Mouse (Mus musculus): ENCODE data around the gene Kynu.

The Kynu gene

DNA sequence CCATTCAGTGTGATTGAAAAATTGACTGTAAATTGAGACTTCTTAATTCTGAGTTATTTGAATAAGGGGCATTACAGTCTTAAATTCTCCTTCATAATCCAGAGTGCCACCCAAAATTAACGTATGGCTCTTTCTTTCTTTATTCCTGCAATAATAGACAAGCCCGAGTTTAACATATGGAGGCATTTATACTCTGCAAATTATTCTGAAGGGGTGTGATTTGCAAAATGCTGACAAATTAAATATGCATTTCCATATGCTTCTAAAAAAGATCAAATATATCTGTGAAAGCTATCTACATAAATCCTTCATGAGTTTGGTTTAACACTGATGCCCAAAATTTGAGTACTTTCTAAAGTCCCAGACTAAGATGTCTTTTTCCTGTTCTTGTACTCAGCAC is 91.8 kb downstream of the Kynu start:
- DNase-seq (ENCODE audit: low read depth in 1 of 2, low spot score in 2 of 2), result no peak

DNA sequence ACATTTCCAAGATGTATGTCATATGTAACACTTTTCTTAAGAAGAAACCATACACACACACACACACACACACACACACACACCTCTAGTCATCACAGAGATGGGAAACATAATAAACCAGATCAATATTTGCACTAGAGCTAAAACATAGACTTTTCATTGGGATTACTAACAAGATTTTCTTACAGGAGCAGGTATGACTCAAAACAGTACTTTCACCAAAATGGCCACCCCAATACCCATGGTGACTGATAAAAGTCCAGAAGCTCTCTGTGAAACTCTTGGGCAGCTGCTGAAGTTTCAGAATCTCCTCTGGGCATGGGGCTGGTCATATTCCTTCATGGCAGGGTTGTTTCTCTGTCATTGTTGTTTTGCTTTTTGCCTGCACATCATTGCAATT is 114.5 kb downstream of the Kynu start:
- DNase-seq (ENCODE audit: low read depth in 1 of 2, low spot score in 2 of 2), result no peak

- peak; percentile 22 to 31 for DNase-seq (ENCODE audit: low read depth in 1 of 2, low spot score in 2 of 2)
Measured at GRCm38 (mm10) chr2:43673619-43674018, 118.5 kb downstream of the Kynu start.

- DNase-seq (ENCODE audit: low read depth in 1 of 2, low spot score in 2 of 2), result no peak
Measured at GRCm38 (mm10) chr2:43674098-43674497, 119.0 kb downstream of the Kynu start.

- DNase-seq (ENCODE audit: low read depth in 1 of 2, low spot score in 2 of 2), result no peak
Measured at GRCm38 (mm10) chr2:43675277-43675676, 120.1 kb downstream of the Kynu start.

DNA sequence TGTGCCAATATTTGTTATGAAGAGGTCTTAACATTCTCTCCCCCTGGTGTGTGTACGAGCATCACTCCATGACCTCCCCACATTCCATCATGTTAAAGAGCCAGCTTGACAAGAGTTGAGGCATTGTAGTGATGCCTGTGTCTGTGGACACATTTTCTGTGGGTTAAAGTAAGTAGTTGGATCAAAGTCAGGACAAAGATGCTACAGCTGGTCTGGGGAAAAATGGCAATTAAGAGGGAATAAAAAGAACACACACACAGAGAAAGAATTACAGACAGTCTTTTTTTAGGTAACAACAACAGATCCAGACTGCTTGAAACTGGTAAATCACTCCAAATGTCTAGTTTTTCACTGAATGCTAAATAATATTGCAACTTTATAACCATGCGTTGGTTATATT is 135.3 kb downstream of the Kynu start:
- DNase-seq (ENCODE audit: low read depth in 1 of 2, low spot score in 2 of 2), result no peak

GRCm38 (mm10) chr2:43691290-43691689 is 136.2 kb downstream of the Kynu start:
- DNase-seq (ENCODE audit: low read depth in 1 of 2, low spot score in 2 of 2), result no peak

- DNase-seq (ENCODE audit: low read depth in 1 of 2, low spot score in 2 of 2), result no peak
Measured at GRCm38 (mm10) chr2:43695635-43696034, 140.5 kb downstream of the Kynu start.

DNA sequence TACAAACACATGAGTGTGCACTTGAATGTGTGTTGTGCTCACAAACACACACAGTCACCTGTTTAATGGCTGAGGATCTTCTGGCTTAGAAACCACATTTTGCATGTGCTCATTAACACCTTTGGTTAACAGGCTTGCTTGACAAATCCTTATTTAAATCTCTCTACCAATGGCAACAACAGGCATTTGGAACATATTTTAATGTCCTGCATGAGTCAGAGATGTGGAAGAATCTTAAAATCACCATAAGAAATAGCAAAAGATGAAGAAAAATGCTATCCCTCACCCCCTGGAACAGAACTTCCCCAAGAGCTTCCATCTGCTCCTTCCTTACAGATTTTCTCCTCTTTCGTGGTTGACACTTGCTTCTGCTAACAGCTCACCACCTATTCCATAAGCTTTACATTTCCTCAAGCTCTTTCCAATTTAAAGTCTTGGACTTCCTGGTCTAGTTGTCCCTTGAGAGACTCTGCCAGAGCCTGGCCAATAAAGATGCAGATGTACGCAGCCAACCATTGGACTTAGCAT is 157.5 kb downstream of the Kynu start:
- no peak for DNase-seq (ENCODE audit: low read depth in 1 of 2, low spot score in 2 of 2)

- DNase-seq (ENCODE audit: low read depth in 1 of 2, low spot score in 2 of 2), result peak; percentile 17 to 33
Measured at GRCm38 (mm10) chr2:43722446-43723103, 167.4 kb downstream of the Kynu start.

DNA sequence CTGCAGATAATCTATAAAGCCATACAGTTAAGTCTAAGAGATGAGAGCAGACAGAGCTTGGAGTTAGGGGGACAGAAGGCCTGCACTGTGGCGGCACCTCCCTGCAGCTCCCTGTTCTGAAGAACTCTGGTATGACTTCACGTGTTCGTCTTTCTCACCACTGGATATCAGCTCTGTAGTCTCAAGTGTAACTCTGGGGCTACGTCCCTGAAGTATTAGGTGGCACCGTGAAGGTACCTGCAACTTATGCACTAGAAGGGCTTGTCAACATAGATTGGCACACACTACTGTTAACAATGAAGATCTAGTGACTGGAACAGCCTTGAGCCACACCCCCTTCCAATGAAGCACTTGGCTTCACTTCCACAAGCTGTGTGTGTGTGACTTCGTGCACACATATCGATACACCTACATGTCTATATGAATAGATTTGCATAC is 168.0 kb downstream of the Kynu start:
- DNase-seq (ENCODE audit: low read depth in 1 of 2, low spot score in 2 of 2), result no peak

DNA sequence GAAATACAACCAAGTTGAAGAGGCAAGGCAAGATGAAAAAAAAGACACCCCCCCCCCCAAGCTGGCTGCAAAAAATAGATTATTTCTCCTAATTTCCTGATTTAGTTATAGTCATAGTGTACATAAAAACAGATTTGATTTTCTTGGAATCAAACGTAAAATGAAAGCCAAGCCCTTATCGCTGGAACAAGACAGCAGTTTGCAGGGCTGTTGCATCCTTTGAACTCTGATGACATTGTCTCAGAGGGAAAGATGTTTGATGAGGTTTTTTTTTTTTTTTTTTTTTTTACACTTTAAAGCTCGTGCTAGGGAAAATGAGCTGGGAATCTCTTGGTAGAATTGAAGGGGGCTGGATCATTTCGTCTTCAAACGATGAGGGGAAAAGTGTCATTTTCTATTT is 172.1 kb downstream of the Kynu start:
- DNase-seq (ENCODE audit: low read depth in 1 of 2, low spot score in 2 of 2), result no peak

GRCm38 (mm10) chr2:43727693-43728092 is 172.6 kb downstream of the Kynu start:
- no peak for DNase-seq (ENCODE audit: low read depth in 1 of 2, low spot score in 2 of 2)

DNA sequence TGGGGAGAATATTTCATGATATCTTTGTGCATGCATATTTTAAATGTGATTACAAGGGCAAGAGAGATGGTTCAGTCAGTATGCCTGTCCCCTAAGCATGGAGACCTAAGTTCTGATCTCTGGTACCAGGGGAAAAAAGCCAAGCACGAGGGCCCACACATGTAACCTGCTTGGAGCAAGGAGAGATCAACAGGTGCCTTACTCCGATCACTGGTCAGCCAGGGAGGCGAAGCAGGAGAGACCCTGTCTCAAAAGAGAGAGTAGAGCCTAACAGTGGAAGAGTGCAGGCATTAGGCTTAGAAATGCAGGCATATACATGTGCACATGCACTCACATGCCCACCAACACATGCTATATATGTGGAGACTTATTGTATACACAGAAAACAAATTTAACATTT is 173.7 kb downstream of the Kynu start:
- DNase-seq (ENCODE audit: low read depth in 1 of 2, low spot score in 2 of 2), result no peak
